Mouse (Mus musculus) cerebellum, adult 18-20 months (tissue): ENCODE measurements around the gene Gm17469.
"Not testable (repeated sequence)": the region's sequence is repeated elsewhere in the genome, so short reads cannot be mapped to it uniquely, and the experiment has no call there.

Source experiments
- DNase-seq, 2 experiments: peaks; one replicate each; pipeline ENCODE4 v3.0.0; 2021

Gm17469 gene

DNA sequence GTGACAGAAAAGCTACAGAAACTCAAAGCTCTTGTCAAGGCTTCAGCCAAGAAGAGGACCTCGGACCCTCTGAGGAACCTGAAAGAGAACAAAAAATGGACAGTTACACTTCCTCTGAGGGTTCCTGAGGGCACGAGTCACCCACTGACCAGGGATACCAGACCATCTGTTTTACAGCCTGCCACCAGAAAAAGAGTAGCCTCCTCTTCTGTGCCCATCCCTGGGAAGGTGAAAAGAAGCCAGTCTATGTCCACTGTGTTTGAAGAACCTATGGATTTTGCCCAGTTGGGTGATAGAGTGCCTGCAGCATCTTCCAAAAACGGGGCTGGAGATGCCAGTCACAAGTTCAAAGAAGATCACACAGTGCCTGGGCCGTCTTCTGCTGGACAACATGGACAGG, at the start of gene Gm17469:
Gene Gm17469 (plus strand): TSS at position 301 of the 400 bp plus-strand sequence.
- DNase-seq = not testable (repeated sequence)
